Mouse (Mus musculus): ENCODE measurements at regions not wholly inside any gene's neighbourhood (a gene's known extent, or its start where the extent isn't known, plus 50 kb on each side); places are given as distances from the start of the nearest gene placed in this dataset.

DNA sequence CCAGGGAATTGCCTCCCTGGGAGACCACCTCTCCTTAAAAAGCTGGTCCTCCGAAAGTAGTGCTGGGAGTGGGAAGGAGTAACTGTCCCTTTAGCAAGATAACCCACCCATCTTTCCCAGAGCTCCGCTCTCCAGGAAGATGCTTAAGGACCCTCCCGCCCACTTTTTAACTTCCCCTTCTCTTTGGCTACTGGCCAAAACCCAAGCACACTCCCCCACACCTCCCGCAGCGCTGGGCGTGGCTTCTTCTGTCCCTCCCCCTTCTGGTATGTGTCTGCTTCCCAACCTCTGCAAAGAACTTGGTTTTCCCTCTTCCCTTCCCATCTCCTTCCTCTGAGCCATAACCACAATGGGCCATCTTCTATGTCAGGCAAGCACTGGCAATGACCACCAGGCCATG is 85.4 kb downstream of the Rpap3 start:
- DNase-seq (ENCODE audit: low read depth, low spot score): peak; percentile 85

- DNase-seq (ENCODE audit: low read depth, low spot score): no peak
Measured at GRCm38 (mm10) chr15:97619764-97620163, 85.9 kb downstream of the Rpap3 start.

DNA sequence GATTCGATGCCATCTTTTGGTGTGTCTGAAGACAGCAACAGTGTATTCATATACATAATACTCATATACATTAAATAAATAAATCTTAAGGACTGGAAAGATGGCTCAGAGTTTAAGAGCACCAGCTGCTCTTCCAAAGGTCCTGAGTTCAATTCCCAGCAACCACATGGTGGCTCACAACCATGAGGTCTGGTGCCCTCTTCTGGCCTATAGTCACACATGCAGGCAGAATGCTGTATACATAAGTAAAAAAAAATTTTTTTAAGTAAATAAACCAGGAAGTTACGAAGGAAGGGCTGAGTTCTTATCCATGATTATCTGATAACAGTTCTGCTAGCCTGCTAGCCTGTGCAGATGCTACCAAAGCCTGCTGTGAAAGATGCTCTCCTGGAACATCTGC is 93.3 kb downstream of the Rpap3 start:
- DNase-seq (ENCODE audit: low read depth, low spot score): no peak

DNA sequence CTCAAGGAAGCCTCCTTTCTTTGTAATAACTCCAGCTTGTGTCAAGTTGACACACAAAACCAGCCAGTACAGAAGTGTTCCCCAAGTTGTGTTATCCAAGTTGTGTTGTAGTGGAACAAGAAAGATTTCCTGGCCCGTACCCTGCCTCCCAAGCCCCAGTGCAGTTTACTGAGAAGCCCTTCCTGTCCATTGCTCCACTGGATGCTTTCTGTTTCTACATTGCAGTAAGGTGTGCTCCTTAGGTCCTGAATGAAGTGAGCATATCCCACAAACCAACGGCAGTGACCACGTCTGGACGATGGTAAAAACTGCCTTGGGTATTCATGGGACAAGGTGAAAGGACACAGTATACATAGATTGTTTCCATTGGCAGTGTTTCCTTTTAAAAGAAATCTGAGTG is 94.9 kb downstream of the Rpap3 start:
- DNase-seq (ENCODE audit: low read depth, low spot score): no peak

- DNase-seq (ENCODE audit: low read depth, low spot score): no peak
Measured at GRCm38 (mm10) chr15:97609496-97609895, 96.1 kb downstream of the Rpap3 start.

- DNase-seq (ENCODE audit: low read depth, low spot score): no peak
Measured at GRCm38 (mm10) chr15:97608651-97609050, 97.0 kb downstream of the Rpap3 start.

DNA sequence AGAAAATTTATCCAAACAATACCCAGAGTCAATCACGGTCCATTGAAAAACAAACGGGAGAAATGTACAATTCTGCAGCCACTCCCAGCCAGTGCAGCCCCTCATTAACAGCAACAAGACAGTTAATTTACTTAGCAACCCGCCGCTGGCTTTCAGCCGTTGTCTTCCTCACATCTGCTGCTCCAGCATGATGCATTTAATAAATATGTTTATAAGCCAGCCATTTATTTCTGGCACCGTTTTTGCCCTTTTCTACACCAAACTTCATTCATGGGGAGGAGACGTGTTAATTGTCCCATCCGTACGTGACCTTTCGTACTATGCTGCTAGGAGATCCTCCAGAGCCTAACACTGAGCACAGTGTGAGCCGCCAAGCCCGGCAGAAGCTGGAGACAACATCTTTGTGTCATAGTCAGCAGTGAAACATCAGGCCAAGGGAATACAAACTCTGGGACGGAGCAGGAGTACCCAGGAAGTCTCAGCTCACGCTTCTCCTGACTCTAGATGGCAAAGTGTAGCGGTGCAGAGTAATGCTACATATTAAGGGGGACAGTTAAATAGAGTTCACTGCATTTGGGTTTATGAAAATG is 97.9 kb downstream of the Rpap3 start:
- no peak for DNase-seq (ENCODE audit: low read depth, low spot score)

DNA sequence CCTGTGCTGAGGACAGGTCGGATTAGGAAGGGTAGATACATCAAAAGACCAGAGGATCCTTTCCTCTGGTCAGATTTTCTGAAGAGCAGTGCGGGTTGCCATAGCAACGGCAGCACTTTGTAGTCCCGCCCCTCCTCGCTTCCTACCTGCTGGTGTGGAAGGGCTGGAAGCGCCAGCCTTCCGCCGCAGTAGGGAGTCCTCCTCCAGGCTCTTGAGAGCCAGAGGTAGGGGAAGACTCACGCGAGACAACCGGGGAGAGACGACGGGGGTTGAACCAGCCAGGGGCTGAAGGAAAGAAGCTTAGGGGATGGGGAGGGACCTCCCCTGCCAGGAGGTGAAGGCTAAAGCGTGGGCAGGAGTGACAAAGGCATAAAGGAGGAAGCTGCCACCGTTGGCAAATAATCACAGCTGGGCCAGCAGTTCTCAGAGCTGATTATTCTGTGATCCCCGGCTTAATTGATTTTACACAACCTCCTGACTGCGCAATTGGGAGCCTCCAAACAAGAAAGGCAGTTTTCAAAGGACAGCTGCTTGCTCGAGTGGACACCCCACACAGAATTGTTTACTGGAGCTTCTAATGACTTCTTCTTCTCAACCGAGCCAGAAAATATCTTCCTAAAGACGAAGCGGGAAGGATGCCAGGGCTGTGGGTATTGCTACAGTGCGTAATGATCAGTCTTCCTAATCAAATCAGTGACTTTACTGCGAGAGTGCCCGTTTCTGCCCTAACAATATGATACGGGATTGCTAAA is 98.8 kb downstream of the Rpap3 start:
- peak; percentile 96 for DNase-seq (ENCODE audit: low read depth, low spot score)

- DNase-seq (ENCODE audit: low read depth, low spot score): no peak
Measured at GRCm38 (mm10) chr15:97606232-97606629, 99.4 kb downstream of the Rpap3 start.

- DNase-seq (ENCODE audit: low read depth, low spot score): no peak
Measured at GRCm38 (mm10) chr15:97605791-97606190, 99.8 kb downstream of the Rpap3 start.

DNA sequence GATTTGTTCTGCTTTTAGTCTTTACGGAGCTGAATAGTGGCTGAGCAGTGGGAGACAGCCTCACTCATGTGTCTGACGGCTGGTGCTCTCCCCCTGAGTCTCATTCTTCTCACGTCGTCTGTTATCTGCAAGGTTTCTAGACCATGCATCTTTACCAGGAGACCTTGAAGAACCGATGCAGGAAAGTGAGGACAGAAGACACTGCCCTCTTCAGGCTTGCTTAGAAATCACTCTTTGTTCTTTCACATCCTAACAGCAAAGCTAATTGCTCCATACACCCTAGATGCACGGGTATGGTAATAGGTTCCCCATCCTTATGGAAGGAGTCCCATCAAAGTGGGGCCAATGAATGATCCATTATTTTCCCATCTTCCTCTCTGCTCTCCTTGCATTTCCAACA is 102.1 kb downstream of the Rpap3 start:
- peak; percentile 56 for DNase-seq (ENCODE audit: low read depth, low spot score)

DNA sequence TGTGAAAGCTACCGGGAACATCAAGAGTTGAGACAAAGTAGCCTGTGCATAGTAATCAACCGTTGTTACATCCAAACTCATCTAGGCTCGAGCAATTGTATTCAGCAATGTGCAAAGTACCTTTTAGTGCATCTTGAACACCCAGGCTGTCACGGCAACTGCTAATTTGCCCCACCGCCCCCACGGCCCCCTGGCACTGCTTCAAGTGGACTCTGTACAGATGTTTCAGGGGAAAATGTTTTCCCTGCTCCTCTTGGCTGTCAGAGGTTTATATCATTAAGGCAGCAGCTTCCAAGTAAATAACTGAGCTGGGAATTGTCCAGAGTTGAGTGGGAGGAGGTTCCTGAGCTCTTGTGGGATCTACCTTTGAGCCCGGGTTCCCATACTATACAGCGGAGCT is 107.4 kb downstream of the Rpap3 start:
- no peak for DNase-seq (ENCODE audit: low read depth, low spot score)

DNA sequence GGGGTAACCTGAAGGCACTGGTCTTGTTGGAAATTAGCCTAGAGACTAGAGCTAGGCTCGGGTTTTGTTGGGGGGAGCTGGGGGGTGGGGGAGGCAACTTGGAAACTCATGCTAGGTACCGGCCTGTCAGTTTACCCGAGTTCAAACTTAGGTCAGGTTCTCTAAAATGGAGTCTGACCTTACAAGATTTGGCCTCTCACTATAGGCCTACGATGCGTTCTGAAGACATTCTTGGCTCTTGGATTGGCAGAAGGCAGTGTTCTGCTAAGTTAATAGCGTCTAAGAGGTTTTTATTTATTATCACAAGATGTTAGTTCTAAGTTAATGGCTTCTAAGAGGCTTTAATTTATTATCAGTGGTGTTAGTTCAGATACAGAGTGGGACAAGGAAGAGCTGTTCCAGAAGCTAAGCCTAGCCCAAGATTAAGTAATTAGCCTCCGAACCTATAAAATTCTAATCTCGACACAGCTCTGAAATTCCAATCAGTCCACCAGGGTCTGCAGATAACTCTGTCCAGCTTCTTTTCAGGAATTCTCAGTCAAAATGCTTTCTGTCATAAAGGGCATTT is 109.0 kb downstream of the Rpap3 start:
- DNase-seq (ENCODE audit: low read depth, low spot score): no peak

GRCm38 (mm10) chr15:97595284-97595796 is 110.3 kb downstream of the Rpap3 start:
- peak; percentile 55 for DNase-seq (ENCODE audit: low read depth, low spot score)

GRCm38 (mm10) chr15:97593781-97594600 is 111.6 kb downstream of the Rpap3 start:
- peak; percentile 96 for DNase-seq (ENCODE audit: low read depth, low spot score)

DNA sequence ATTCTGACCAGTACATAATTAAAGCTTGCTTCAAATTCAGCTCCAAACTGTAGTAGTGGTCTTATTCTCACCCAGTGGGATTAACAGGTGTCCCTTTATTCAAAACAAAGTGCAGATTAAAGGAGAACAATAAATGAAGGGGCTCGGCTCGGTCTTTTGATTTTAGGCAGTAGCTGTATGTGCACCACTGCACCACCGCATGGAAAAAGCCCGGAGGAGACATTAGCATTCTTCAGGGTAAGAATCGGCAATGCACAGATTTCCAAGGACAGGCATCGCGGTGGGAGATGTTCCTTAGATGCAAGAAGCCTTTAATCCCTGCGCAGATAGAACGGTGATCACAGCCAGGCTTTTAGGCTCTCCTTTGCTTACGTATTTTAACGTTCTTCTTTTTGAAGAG is 112.8 kb downstream of the Rpap3 start:
- peak; percentile 65 for DNase-seq (ENCODE audit: low read depth, low spot score)

GRCm38 (mm10) chr15:97591406-97591805 is 114.2 kb downstream of the Rpap3 start:
- no peak for DNase-seq (ENCODE audit: low read depth, low spot score)

- no peak for DNase-seq (ENCODE audit: low read depth, low spot score)
Measured at GRCm38 (mm10) chr15:97590732-97591292, 114.8 kb downstream of the Rpap3 start.

- DNase-seq (ENCODE audit: low read depth, low spot score): no peak
Measured at GRCm38 (mm10) chr15:97587571-97588205, 117.9 kb downstream of the Rpap3 start.

GRCm38 (mm10) chr15:97581724-97582154 is 123.9 kb downstream of the Rpap3 start:
- DNase-seq (ENCODE audit: low read depth, low spot score): peak; percentile 95

DNA sequence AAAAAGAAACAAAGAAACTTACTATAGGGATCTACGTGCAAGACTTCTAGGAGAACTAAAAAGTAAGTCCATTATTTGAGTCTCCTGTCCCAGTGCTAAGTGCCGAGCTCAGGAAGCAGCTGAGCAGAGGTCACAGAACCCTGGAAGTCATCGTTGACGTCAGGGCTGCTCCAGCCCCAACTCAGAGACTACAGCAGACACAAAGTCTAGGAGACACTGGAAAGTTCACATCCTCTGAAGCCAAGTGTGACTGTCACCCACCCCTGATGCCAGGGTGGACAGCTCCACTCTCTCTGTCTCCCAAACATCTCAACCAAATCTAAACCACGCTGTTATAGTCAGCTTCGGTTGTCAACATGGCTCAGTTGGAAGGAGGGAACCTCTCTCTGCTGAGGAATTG is 124.9 kb downstream of the Rpap3 start:
- no peak for DNase-seq (ENCODE audit: low read depth, low spot score)

All from ZHBTc4 (cell line).